Mouse (Mus musculus) thymus, postnatal 0 days (tissue): Measurements from ENCODE around the gene Sh3yl1. TPM values are rescaled to one million over a fixed set of nuclear protein-coding genes. Genes with fewer than 3 reads are reported as not detected.

Experiments used
- DNase-seq: peaks from one replicate; pipeline ENCODE4 v3.0.0-alpha.2; 2015; ENCODE audit warnings: low spot score
- polyA plus RNA-seq: library from polyadenylated mRNA; unstranded; fragments of >200 nt; fragmentation: Nextera tagmentation; extraction: Ambion mirVana; gene quantifications from 2 replicates; pipeline ENCODE4 v1.2.1, GENCODE M21; 2015

Gene Sh3yl1
- polyA plus RNA-seq: 4.1 and 5.1 TPM in 2 replicates

DNA sequence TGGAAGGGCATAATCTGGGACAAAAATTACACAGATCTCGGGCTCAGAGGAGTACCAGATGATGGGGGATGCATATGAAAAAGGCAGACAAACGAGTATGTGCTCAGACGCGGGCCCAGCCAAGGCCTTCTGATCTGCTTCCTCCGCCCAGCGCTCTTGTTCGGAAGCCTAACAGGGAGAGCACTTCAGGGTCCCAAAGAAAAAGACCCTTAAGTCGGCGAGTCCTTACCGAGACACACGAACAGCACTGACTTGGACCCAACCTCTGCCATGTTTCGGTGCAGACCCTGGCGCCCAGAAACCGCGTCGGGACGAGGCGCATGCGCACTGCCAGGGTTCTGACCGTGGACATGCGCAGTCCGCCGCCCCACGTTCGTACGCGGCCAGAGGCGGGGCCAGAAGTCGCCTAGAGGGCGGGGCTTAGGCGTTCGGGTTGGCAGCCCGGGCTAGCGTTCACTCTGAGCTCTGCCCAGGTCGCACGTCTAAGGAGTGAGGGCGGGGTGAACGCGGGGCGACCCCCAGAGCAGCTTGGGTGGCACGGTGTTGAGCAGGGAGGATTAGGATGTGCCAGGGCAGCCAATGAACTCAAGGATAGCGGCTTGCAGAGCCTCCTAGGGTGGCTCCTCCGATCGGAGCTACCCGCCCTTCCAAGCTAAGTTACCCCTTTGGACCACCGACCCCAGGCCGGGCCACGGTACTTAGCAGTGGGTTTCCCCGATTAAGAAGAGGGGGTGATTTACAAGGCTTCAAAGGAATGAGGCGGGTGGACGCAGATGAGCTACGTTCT is at the start of gene Sh3yl1, which contains the start of gene Acp1:
TSS of gene Sh3yl1 (plus strand) at position 408 of the 787 bp plus-strand sequence.
TSS of gene Acp1 (minus strand) at position 329 of the 787 bp plus-strand sequence.
- DNase-seq: peak; percentile 95

DNA sequence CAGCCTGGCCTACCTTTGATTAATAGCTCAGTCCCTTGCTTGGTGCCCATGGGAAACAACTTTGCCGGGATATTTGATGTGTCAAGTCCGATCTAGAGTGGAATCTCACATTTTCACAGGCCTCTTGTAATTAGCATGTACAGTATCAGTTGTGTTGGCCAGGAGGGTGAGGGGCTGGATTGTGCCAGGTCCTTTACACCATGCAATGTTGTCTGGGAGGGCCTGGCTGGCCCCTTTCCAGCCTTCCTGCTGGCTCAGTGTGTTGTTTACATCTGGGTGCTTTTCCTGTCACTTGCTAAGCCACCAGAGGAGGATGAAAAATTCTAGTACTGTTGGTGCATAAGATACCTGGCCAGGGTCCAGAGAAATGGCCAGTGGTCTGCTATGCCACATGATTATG is 47.1 kb upstream of the Sh3yl1 start:
- no peak for DNase-seq

DNA sequence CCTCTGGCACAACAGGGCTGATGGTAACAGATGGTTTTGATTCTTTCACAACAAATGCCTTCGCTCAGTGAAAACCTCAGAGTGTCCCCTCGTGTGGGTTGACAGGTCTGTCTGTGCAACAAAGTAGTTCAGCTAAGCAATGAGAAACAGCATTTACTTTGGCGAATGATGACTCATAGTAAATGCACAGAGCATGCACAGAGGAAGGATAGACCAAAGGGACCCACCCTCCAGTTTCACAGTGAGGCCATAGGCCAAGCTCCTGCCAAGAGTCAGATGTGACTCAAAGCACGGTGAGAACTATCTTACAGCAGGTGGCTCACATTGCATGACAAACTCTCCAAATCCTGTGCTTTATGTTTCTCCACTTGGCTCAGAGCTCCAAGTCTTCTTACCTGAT is 45.7 kb upstream of the Sh3yl1 start:
- DNase-seq: no peak

DNA sequence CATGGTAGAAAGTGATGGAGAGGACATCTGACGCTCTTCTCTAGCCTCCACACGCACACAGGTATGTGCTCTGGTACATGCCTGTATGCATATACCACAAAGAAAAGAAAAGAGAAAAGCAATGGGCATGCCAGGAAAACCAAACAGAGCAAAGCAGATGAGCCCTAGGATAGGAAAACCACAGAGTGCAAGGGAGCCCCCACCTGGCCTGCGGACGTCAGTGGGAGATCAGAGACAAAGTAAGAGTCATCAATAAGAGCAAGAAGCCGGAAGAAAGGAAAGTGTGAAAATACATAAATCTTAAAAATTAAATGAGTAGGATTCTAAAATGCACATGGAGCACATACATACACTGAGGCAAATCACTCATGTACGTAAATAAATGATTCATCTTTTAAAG is 32.0 kb upstream of the Sh3yl1 start:
- DNase-seq: no peak

DNA sequence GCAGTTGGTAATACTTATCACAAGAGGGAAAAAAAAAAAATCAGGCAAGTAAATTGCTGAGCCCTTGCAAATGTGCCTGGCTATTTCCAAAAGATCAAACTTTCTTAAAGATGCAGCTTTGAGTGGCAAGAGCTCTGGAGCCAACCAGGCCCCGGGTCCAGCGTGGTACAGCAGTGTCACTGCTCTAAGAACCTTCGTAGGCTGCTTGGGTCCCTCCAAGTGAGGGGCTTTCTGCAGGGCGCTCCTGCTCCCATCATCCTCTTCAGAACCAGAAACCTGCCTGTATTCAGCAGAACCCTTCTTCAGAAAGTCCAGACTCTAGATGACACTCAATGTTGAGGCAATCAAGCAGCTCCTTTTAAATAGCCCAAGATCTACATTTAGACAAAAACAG is 27.9 kb upstream of the Sh3yl1 start:
- DNase-seq: no peak

DNA sequence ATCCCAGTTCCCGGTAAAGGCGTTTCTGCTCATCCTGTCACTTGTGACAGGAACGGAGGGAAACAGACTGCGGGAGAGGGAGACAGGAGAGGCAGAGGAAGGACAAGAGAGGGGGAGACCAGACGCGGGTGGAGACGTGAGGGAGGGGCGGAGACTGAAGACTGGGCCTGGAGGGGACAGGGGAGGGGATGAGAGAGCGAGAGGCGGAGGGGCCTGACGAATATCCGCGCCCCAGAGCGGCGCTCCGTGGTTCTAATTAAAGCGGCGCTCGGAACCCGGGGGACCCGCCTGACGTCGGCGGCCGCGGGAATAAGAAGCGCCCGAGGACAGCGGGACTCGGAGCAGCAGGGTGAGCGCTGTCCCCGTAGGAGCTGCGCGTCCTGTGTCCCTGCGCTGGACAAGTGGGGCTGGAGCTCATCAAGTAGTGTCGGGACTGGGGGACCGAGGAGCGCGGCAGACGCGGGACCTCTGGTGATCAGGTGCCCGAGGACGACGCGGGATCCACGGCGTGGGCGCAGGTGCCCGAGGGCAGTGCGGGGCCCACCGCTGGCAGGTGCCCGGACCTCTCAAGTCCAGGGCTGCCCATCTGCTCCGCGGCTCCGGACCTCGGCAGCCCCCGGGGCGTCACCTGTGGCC is 27.4 kb upstream of the Sh3yl1 start, which contains the start of gene Alkal2:
TSS of gene Alkal2 (plus strand) at position 337 of the 636 bp plus-strand sequence.
- DNase-seq: no peak

DNA sequence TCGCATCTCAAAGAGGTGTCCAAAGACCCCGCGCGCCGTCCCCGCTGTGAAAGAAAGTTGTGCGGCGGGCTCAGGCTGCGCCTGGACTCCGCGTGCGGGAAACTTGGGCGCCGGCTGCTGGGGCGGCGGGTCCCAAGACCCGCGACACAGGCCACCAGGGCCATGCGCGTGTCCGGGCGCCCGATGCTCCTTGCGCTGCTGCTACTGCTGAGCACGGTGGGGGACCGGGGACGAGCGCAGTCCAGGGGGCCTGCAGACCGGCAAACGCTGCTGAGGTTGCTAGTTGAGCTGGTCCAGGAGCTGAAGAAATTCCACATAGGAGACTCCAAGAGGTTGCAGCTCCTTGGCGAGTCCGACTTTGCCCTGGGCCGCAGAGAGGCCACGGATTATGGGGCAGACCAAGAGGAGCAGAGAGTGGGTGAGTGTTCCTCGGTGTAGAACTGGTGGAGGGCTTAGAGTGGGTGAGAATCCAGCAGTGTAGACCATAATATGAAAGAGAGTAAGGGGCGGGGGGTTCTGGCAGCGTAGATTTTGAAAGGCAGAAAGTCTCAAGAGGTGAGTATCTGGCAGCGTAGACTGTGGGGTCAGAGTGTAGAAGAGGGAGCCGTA is 26.7 kb upstream of the Sh3yl1 start:
- DNase-seq: no peak

DNA sequence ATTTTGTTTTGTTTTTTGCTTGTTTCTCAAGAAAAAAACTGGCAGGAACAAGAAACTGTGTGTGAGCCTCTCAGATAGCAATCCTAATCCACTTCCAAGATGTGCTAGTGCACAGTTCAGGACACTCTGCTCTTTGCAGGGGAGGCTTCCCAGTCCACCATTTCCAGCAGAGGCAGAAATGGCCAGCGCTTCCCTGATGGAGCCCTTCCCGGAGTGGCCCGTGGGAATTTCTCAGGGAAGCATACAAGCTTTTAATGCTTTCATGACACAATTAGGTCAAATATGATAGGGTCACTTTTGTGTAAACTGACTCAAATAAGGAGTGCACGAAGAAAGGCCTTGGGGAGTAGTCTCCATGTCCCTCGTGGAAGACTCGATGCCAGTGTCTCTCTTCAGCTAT is 25.6 kb upstream of the Sh3yl1 start:
- no peak for DNase-seq

DNA sequence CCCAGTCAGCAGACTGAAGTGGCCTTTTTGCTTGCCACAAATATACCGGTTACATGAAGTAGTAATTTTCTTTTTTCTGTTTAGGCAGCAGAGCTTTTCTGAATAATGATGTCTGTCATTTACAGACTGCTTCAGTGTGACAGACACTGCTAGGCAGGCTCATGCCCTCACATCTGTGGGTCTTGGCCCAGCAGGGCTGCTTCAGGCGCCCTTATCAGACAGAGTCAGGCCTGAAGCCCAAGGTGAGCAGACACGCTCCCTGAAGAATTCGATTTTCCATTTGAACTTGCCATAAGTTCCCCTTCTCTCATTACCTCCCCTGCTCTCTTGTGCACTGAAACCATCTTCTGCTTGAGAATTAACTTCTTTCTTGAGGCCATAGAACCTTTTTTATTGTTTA is 23.5 kb upstream of the Sh3yl1 start:
- no peak for DNase-seq

DNA sequence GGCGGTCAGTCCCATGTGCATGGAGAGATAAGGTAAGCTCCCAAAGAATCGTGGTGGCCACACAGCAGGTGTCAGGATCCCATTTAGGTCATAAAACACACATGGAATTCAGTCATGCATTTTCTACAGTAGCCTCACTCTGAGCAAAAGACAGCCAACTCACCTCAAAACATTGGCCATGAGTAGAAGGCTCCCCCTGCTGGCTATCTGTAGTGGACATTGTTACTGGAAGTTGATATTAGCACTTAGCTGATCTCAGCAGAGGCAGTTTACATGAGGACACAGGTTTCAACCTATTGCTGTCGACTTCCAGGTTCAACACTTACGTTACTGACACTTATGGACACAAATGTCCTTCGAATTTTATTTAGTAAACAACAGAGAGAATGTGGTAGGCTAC is 21.4 kb upstream of the Sh3yl1 start:
- peak; percentile 27 for DNase-seq

DNA sequence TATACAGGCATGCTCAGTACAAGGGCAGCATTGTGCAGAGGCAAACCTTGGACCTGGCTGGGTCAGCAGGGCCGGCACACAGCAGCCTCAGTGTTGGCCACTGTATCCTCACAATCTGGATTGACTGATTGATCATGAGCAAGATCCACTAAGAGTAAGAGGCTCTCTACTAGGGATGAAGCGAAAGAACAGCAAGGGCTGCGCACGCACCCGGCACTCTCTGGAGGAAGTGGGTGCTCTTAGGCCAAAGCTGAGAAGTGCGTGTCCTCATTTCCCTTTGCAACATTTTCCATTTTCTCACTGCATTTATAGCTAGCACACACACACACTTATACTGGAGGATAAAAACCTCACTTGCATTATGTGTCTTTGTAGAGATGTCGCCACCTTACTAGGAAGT is 20.0 kb upstream of the Sh3yl1 start:
- no peak for DNase-seq

DNA sequence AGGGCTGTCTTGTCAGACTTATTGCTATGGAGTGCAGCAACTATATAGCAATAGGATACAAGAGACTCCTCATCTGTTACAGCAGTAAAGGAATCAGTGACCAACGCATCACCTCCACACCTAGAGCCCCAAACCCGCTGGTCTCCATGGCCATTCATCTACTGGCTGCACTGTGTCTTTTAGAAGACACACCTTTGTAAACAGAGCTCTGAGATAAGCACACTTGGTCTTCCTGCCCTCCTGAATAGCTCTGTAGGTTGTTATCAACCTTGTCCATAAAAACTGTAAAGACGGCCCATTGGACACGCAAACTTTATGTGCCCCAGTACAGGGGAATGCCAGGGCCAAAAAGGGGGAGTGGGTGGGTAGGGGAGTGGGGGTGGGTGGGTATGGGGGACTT is 14.4 kb upstream of the Sh3yl1 start:
- no peak for DNase-seq

DNA sequence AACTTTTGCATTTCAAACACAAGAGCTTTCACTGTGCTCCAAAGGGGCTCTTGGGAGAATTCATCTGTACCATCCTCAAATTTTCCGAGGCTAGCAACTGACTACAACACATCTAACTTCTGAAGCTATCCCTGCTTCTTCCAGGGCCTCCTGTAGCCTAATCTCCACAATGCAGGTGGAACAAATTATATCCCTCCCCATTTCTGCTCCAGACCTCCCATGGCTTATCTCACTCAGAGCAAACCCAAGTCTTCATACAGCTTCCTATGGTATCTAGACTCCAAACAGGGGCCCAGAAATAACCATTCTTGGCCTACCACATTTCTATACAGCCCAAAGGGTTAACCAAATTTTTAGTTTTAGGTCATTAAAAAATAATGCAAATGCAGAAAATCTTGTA is 2.8 kb upstream of the Sh3yl1 start:
- DNase-seq: no peak

DNA sequence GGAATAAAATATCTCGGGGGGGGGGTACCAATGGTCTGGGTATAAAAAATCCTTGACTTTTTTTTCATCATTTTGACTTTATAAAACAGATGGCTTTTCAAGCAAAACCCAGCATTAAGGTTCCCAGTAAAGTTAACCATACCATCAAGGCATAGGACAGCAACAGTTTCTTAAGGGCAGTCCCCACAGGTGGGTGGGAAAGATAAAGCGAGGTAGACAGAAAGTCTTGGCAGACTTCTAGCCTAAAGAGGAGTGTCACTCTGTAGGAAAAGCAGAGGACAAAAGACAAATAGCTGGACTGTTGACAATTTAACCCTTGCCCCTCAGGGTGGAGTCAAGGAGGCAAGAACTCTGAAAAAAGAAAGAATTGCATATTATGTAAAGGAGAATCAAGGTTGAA is 1.6 kb upstream of the Sh3yl1 start:
- no peak for DNase-seq

DNA sequence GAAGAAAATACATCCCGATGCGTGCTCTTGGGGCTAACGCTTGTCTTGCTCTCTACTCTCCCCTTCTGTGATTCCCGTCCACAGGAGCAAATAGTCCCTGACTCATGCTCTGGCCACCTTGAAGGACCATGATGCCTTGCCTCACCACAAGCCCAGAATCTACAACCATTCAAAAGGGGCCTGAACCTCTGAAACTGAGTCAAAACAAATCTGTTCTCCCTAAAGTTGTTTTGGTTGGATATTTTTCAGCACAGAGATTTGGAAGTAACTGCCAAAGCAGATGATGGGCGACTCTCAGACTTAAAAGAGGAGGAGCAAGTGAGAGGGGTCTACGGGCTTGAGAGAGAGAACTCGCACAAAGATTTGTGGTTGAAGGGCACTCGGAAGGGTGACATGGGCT is 608 bp upstream of the Sh3yl1 start:
- no peak for DNase-seq

DNA sequence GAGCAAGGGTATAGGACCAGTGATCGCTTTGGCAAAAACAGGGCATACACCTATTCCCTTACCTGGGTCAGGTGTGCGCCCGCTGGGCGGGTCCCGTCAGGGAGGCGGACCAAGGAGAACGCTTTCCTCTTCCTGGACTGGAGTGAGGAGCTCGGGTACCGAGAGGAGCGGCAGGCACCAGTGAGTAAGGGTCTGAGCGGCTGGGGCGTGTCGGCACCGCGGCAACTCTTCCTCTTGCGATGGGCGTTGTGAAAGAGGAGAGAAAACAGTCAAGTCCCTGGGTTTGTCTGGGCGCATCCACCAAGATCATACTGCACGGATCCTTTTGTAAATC is 547 bp downstream of the Sh3yl1 start:
- DNase-seq: no peak

DNA sequence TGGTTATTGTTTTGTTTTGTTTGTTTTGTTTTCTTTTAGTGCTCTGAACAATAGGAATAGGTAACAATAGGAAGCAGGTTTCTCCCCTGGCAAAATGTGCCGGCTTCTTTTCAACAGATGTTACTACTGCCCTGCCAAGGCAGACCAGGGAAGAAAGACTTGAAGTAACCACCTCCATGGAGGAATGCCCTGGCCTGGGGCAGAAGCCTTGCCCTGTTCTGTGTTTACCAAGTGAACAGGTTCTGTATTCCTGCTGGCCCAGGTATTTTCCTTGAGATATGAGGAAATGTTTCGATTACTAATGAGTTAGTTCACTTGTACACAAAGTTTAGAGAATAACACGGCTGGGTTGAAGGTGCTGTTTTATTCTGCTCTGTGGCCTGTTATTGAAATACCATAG is 1.4 kb downstream of the Sh3yl1 start:
- no peak for DNase-seq

DNA sequence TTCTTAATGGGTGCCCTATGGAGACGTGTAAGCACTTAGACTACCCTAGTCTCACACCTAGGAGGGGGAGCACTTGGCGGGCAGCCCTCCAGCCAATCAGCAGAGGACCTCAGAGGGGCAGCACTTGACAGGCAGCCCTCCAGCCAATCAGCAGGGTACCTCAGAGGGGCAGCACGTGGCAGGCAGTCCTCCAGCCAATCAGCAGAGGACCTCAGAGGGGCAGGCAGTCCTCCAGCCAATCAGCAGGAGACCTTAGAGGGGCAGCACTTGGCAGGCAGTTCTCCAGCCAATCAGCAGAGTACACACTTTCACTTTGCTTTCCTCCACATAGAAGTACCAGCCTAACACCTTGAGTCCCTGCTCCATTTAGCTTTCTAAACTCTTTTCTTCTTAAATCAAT is 10.9 kb downstream of the Sh3yl1 start:
- no peak for DNase-seq

DNA sequence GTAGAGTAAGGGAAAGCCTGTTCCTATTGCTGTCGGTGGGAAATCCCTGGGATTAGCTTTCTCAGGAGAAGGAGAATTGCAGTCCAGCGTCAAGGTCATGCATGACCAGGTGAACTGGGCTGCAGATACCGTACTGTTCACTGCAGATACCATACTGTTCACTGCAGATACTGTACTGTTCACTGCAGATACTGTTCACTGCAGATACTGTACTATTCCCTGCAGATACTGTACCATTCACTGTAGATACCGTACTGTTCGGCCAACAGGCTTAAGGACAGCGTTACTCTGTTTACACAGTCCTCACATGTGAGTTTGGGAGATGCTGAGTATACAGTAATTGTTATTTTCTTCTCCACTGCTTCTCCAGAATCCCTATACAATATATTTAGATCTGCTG is 16.7 kb downstream of the Sh3yl1 start:
- DNase-seq: no peak

DNA sequence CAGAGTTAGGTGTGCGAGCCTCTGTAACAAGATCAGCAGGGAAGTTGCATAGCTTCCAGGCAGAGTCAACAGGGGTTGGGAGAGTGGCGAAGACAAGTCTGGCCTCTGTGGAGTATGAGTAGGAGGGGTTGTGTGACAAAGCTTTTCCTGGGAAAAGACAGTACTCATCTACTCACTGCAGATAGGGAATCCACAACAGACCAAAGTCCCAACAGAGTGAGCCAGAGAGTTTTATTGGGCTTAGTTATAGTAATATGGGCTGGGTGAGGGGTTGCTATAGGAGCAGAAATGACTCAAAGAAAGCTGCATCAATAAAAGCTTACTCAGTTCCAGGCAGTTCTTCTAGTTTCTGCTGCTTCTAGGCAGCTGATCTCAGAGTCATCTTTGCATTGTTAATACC is 21.8 kb downstream of the Sh3yl1 start:
- no peak for DNase-seq

DNA sequence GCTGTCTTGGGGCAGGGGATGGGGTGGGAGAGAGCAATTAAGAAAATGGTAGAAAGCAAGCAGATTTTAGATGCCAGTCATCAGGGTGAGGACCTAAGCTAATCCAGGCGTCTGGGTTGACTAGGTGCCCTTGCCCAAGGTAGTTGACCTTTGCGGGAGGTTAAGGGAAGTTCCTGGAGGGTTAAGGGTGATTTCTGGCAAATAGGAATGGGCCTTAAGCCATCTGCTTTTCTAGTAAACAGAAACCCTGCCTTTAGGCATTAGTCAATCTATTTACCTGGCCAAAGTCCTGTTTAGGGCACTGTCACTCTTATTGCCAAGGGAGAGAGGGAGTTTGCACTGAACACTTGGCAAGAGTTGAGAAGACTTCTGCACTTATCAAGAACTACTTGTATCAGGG is 25.4 kb downstream of the Sh3yl1 start:
- no peak for DNase-seq

DNA sequence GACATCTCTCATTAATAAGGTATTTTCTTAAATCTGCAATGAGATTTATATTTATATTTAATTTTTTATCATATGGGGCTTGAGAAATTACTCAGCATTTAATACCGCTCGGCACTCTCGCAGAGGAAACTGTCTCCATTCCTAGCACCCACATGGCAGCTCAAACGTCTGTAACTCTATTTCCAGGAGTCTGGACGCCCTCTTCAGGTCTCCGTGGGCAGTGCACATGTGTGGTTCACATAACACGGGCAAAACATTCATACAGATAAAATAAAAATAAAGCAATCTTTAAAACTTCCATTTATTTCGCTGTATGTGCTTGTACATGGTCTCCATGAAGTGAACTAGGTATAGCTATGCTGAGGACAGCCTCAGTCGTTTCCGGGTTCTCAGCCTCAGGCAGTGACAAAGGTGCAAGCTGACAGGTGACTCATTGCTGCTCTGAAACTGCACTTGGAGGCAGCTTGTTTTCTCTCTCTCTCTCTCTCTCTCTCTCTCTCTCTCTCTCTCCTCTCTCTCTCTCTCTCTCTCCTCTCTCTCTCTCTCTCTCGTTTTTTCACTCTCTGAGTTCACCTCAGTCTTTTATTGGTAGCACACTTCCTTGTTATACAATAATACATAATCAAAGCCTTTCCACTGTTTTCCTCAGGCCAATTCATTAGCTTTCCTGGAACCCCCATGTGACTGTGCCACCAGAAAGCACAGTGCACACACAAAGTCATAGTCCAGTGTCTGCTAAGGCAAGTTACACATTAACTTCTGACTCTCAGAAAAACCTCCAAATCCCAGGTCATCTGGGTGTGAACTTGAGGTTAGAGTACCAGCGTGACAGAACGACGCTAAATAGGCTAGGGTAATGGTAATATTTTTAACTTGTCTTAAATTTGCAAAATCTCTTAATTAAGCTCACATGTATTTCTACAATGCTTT is 31.9 kb downstream of the Sh3yl1 start:
- no peak for DNase-seq
